Mouse (Mus musculus): Measurements from ENCODE around the gene Ampd2. TPM values are rescaled to one million over a fixed set of nuclear protein-coding genes. Genes with fewer than 3 reads are reported as not detected.

Gene Ampd2
- polyA plus RNA-seq, 1 experiment from 2014 or later, result 69.8 TPM

DNA sequence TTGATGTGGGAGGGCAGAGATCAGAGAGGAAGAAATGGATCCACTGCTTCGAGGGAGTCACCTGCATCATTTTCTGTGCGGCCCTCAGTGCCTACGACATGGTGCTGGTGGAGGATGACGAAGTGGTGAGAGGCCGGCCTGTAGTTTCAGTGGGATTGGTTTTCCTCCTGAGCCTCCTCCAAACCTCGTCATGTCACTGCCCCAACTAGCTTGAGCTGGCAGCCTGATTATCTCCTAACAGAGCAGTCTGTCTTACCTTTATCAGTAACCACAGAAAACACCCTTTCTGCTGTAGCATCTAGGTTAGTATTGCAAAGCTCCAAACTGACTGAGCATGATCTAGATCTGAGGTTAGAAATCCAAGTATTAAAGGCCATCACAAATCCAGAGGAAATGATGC, 11.9 kb upstream of the Ampd2 start:
- H3K27ac ChIP-seq (ENCODE audit: low read length), result no peak overlapping the region
- no peaks in the 10 kb centered on the region for H3K36me3 ChIP-seq (ENCODE audit: insufficient read depth, low read length)
- H3K9me3 ChIP-seq (ENCODE audit: low read length), result no peaks in the 10 kb centered on the region
- no peak overlapping the region for H3K9ac ChIP-seq (replicated peaks; ENCODE audit: low read length)
- no peak for ATAC-seq (ENCODE audit: low FRiP score, low TSS enrichment)
- H3K4me1 ChIP-seq (ENCODE audit: insufficient read depth, low read length), result peaks cover 4% of the 10 kb centered on the region; the same call in 1 of the 2 replicates
- H3K27me3 ChIP-seq (ENCODE audit: insufficient read depth, low read length), result no peaks in the 10 kb centered on the region
- no peak overlapping the region for H3K4me2 ChIP-seq (replicated peaks; ENCODE audit: low read depth, low read length)
- H3K4me3 ChIP-seq (ENCODE audit: low read length), result no peak overlapping the region
- WGBS, result 58% methylated on average over 6 of the region's 6 CpGs

DNA sequence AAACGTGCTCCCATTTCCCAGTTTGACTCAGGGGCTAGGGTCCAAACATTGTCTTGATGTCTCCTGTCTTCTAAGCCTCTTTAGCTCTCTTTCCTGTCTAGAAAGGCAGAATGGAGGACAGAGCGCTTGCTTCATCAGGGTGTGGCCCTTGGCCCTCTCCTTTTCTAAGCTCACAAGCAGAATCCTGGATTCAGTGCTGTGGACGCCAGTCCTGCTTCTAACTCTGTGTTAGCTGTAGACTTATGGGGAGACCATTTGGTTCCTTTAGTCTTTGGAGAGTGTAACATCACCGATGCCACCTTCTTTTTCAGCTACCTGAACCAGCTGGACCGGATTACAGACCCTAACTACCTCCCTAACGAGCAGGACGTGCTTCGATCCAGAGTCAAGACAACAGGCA, 11.2 kb upstream of the Ampd2 start:
- peaks cover 4% of the 10 kb centered on the region; the same call in 1 of the 2 replicates for H3K4me1 ChIP-seq (ENCODE audit: insufficient read depth, low read length)
- no peak overlapping the region for H3K27ac ChIP-seq (ENCODE audit: low read length)
- H3K9ac ChIP-seq (replicated peaks; ENCODE audit: low read length), result no peak overlapping the region
- H3K4me2 ChIP-seq (replicated peaks; ENCODE audit: low read depth, low read length), result no peak overlapping the region
- no peaks in the 10 kb centered on the region for H3K27me3 ChIP-seq (ENCODE audit: insufficient read depth, low read length)
- ATAC-seq (ENCODE audit: low FRiP score, low TSS enrichment), result no peak
- H3K4me3 ChIP-seq (ENCODE audit: low read length), result no peak overlapping the region
- no peaks in the 10 kb centered on the region for H3K36me3 ChIP-seq (ENCODE audit: insufficient read depth, low read length)
- H3K9me3 ChIP-seq (ENCODE audit: low read length), result no peaks in the 10 kb centered on the region
- 70% methylated on average over 8 of the region's 8 CpGs for WGBS

DNA sequence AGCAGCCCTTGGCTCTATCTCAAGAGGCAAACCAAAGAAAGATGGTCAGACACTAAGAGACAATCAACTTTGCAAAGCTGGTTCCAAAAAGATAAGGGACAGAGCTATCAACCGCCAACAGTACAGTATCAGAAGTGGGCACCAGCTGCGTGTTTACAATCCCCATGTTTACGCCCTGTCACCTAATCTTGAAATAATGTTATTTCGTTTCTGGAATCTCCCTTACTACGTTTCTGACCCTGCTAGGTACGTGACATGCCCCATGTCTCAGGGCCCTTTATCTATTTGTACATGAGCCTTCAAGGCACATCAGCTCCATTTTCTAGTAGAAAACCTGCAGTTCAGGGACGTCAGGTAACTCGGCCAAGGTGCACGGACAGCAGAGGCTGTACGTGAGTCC, 10.3 kb upstream of the Ampd2 start:
- Histone ChIP-seq H3K36me3 (ENCODE audit: insufficient read depth, low read length) (no peaks in the 10 kb centered on the region), H3K4me2 (replicated peaks; ENCODE audit: low read depth, low read length) (no peak overlapping the region), H3K9me3 (ENCODE audit: low read length) (no peaks in the 10 kb centered on the region), H3K27ac (ENCODE audit: low read length) (no peak overlapping the region), H3K4me1 (ENCODE audit: insufficient read depth, low read length) (peaks cover 4% of the 10 kb centered on the region; the same call in 1 of the 2 replicates), H3K27me3 (ENCODE audit: insufficient read depth, low read length) (no peaks in the 10 kb centered on the region), H3K9ac (replicated peaks; ENCODE audit: low read length) (no peak overlapping the region), H3K4me3 (ENCODE audit: low read length) (no peak overlapping the region)
- ATAC-seq (ENCODE audit: low FRiP score, low TSS enrichment), result no peak
- WGBS, result 79% methylated on average over 10 of the region's 10 CpGs

DNA sequence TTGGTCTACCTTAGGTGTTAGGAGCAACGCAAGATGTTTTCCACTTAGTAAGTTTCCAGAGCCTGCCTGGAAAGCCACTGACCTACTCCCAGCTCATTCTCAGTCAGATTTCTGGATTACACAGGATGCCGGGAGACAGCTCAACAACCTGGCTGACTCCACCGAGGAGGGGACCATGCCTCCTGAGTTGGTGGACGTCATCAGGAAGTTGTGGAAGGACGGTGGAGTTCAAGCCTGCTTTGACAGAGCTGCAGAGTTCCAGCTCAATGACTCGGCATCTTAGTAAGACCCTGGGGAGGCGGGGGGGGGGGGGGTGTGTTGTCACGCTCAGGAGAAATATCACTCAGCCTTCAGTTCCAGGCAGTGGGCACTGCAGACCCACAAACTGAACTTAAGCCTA, 9.8 kb upstream of the Ampd2 start:
- 41% methylated on average over 8 of the region's 8 CpGs for WGBS
- ATAC-seq (ENCODE audit: low FRiP score, low TSS enrichment), result no peak
- H3K36me3 ChIP-seq (ENCODE audit: insufficient read depth, low read length), result no peaks in the 10 kb centered on the region
- H3K4me1 ChIP-seq (ENCODE audit: insufficient read depth, low read length), result peaks cover 4% of the 10 kb centered on the region; the same call in 1 of the 2 replicates
- H3K27ac ChIP-seq (ENCODE audit: low read length), result no peak overlapping the region
- no peaks in the 10 kb centered on the region for H3K9me3 ChIP-seq (ENCODE audit: low read length)
- no peak overlapping the region for H3K4me2 ChIP-seq (replicated peaks; ENCODE audit: low read depth, low read length)
- no peaks in the 10 kb centered on the region for H3K27me3 ChIP-seq (ENCODE audit: insufficient read depth, low read length)
- no peak overlapping the region for H3K4me3 ChIP-seq (ENCODE audit: low read length)
- no peak overlapping the region for H3K9ac ChIP-seq (replicated peaks; ENCODE audit: low read length)

DNA sequence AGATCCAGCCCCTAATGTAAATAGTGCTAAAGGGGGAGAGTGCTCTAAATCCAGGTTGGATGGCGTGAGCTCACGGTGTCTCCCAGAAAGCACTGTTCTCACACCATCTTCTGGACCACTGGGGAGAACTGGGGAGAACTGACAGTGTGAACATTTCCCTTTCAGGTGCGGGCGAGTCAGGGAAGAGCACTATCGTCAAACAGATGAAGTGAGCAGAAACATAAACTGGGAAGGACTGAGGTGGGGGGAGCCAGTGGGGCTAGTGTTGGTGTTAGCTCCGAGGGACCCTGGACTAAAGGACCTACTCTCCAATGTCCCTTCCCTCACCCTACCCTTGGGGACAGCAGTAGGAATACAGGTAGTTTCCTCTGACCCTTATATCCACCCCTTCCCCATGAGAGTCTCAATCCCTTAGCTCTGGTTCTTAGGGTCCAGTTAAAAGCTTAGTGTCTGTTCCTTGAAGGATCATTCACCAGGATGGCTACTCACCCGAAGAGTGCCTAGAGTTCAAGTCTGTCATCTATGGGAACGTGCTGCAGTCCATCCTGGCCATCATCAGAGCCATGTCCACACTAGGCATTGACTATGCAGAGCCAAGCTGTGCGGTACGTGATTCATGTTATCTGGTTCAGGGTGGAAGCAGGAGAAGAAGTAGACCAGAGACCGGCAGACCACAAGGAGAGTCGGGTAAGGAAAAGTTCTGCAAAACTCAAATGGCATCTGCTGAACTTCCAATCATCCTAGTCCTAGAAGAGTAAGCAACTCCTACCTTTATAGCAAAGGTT, 8.7 kb upstream of the Ampd2 start:
- Histone ChIP-seq H3K4me1 (ENCODE audit: insufficient read depth, low read length) (peaks cover 4% of the 10 kb centered on the region; the same call in 1 of the 2 replicates), H3K9ac (replicated peaks; ENCODE audit: low read length) (no peak overlapping the region), H3K4me3 (ENCODE audit: low read length) (no peak overlapping the region), H3K27me3 (ENCODE audit: insufficient read depth, low read length) (no peaks in the 10 kb centered on the region), H3K36me3 (ENCODE audit: insufficient read depth, low read length) (no peaks in the 10 kb centered on the region), H3K27ac (ENCODE audit: low read length) (no peak overlapping the region), H3K4me2 (replicated peaks; ENCODE audit: low read depth, low read length) (no peak overlapping the region), H3K9me3 (ENCODE audit: low read length) (no peaks in the 10 kb centered on the region)
- no peak for ATAC-seq (ENCODE audit: low FRiP score, low TSS enrichment)
- WGBS, result 91% methylated on average over 12 of the region's 12 CpGs

DNA sequence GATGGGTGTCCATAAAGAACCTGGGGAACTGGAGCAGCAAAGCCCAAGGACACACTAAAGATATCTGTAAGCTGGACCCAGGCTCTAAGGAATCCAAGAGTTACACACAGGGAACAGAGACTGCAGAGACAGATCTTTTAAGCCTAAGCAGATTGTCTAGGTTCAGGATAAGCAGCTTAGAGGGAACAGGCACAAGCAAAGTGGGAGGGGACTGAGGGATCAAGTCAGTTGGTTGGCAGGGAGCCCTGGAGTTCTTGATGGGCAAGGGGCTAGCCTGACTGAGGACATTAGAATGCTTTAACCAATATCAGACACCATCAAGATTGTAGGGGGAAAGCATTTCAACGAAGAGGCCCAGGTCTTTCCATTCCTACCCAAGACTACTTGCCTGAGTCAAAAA, 7.7 kb upstream of the Ampd2 start:
- H3K4me2 ChIP-seq (replicated peaks; ENCODE audit: low read depth, low read length), result no peak overlapping the region
- no peaks in the 10 kb centered on the region for H3K36me3 ChIP-seq (ENCODE audit: insufficient read depth, low read length)
- 83% methylated on average over 1 of the region's 1 CpGs for WGBS
- no peaks in the 10 kb centered on the region for H3K9me3 ChIP-seq (ENCODE audit: low read length)
- no peak for ATAC-seq (ENCODE audit: low FRiP score, low TSS enrichment)
- H3K9ac ChIP-seq (replicated peaks; ENCODE audit: low read length), result no peak overlapping the region
- peaks cover 6% of the 10 kb centered on the region; the same call in 1 of the 2 replicates for H3K4me1 ChIP-seq (ENCODE audit: insufficient read depth, low read length)
- no peak overlapping the region for H3K27ac ChIP-seq (ENCODE audit: low read length)
- no peak overlapping the region for H3K4me3 ChIP-seq (ENCODE audit: low read length)
- no peaks in the 10 kb centered on the region for H3K27me3 ChIP-seq (ENCODE audit: insufficient read depth, low read length)

DNA sequence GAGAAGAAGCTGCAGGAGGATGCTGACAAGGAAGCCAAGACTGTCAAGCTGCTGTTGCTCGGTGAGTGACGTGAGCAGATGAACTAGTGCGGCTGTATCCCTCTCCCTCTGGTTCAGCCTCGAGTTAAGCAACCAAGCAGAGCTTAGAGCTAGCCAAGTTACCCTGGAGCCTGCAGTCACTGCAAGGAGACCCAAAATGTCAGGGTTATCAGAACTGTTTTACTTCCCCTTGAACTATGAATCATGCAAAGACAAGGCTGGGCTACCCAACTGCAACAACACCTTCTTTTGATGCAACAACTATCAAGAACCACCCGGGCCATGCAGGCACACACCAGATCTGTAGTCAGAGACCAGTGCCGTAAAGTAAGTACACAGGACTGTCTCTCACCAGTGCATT, 6.9 kb upstream of the Ampd2 start:
- no peak for ATAC-seq (ENCODE audit: low FRiP score, low TSS enrichment)
- Histone ChIP-seq H3K9ac (replicated peaks; ENCODE audit: low read length) (no peak overlapping the region), H3K27ac (ENCODE audit: low read length) (no peak overlapping the region), H3K4me2 (replicated peaks; ENCODE audit: low read depth, low read length) (no peak overlapping the region), H3K27me3 (ENCODE audit: insufficient read depth, low read length) (no peaks in the 10 kb centered on the region), H3K9me3 (ENCODE audit: low read length) (no peaks in the 10 kb centered on the region), H3K4me3 (ENCODE audit: low read length) (no peak overlapping the region), H3K4me1 (ENCODE audit: insufficient read depth, low read length) (peaks cover 12% of the 10 kb centered on the region; the same call in 1 of the 2 replicates), H3K36me3 (ENCODE audit: insufficient read depth, low read length) (no peaks in the 10 kb centered on the region)
- WGBS, result 65% methylated on average over 6 of the region's 6 CpGs

DNA sequence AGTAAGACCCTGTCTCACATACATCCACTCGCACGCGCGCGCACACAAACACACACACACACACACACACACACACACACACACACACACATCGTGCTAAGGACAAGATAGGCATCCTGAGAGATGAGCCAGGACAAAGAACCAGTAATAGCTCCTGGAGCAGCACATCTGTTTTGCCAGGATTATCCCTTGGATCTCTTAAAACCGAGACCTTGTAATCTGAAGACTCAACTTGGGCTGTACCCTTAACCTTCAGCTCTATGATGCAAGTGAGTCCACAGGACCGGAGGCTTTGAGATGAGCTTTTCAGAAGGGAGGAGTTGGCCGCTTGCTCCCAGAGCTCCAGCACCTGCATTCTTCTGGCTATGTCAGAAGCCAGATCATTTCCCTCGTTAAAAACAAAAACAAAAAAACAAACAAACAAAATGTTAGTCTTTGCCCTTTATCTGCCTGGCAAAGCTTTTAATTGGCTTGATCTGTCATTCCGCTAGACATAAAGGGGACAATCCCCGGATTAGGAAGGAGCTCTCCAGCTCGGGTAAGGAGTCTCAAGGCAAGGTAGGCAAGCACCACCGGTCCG, 6.2 kb upstream of the Ampd2 start, which contains the start of gene Gnat2:
Gene Gnat2, plus strand, starts transcription at position 254 of the 580 bp plus-strand sequence.
- Histone ChIP-seq H3K4me3 (ENCODE audit: low read length) (no peak within 1 kb of the TSS), H3K27me3 (ENCODE audit: insufficient read depth, low read length) (no peaks in the 10 kb centered on the region), H3K9ac (replicated peaks; ENCODE audit: low read length) (no peak within 1 kb of the TSS), H3K9me3 (ENCODE audit: low read length) (no peaks in the 10 kb centered on the region), H3K36me3 (ENCODE audit: insufficient read depth, low read length) (no peaks in the 10 kb centered on the region), H3K4me1 (ENCODE audit: insufficient read depth, low read length) (peaks cover 12% of the 10 kb centered on the region; the same call in 1 of the 2 replicates), H3K4me2 (replicated peaks; ENCODE audit: low read depth, low read length) (no peak within 1 kb of the TSS), H3K27ac (ENCODE audit: low read length) (no peak within 1 kb of the TSS)
- no peak for ATAC-seq (ENCODE audit: low FRiP score, low TSS enrichment)
- 76% methylated on average over 15 of the region's 15 CpGs for WGBS

DNA sequence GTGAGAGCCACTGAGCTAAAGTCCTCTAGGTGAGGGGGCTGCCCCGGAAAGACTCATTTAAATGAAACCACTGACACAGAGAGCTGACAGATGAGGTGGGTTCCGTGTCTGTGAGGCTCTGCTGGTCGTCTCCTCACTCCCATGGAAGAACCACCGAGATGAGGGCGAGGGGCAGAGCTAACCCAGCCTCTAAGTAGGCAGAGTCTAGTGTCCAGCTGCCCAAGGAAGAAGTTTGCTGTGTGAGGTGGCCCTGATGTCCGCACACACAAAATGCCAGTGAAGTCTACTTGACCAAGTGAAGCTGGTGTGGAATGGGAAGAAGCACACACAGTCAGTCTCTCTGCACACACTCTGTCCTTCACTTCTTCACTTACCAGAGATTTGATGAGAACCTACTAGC, 5.6 kb upstream of the Ampd2 start:
- ATAC-seq (ENCODE audit: low FRiP score, low TSS enrichment), result no peak
- 75% methylated on average over 6 of the region's 6 CpGs for WGBS

DNA sequence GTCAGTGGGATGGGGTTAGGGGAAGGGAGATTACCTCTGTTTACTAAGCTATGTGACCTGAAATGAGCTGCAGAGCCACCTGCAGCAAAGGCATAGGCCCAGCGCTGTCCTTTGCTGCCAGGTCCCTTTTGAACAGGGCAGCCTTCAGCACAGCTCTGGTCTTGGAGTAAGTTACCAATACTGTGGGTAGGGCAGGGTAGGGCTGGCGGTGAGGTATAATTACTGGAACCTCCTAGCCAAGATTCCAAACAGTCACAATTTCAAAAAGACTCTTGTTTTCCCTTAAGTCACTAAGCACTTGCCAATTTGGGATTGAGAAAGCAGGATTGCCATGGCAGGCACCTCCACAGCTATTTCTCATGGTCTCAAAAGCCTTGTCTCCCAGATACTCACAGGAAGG, 4.1 kb upstream of the Ampd2 start:
- no peak overlapping the region for H3K27ac ChIP-seq (ENCODE audit: low read length)
- no peak for ATAC-seq (ENCODE audit: low FRiP score, low TSS enrichment)
- no peak overlapping the region for H3K9ac ChIP-seq (replicated peaks; ENCODE audit: low read length)
- H3K4me3 ChIP-seq (ENCODE audit: low read length), result no peak overlapping the region
- H3K36me3 ChIP-seq (ENCODE audit: insufficient read depth, low read length), result no peaks in the 10 kb centered on the region
- peaks cover 11% of the 10 kb centered on the region; the same call in 1 of the 2 replicates for H3K4me1 ChIP-seq (ENCODE audit: insufficient read depth, low read length)
- 74% methylated on average over 2 of the region's 2 CpGs for WGBS
- no peak overlapping the region for H3K4me2 ChIP-seq (replicated peaks; ENCODE audit: low read depth, low read length)
- no peaks in the 10 kb centered on the region for H3K9me3 ChIP-seq (ENCODE audit: low read length)
- no peaks in the 10 kb centered on the region for H3K27me3 ChIP-seq (ENCODE audit: insufficient read depth, low read length)

More for the DNA sequence above, 5.6 kb upstream of the Ampd2 start:
- Histone ChIP-seq H3K9me3 (ENCODE audit: low read length) (no peaks in the 10 kb centered on the region), H3K4me3 (ENCODE audit: low read length) (no peak overlapping the region), H3K27me3 (ENCODE audit: insufficient read depth, low read length) (no peaks in the 10 kb centered on the region), H3K27ac (ENCODE audit: low read length) (no peak overlapping the region), H3K36me3 (ENCODE audit: insufficient read depth, low read length) (no peaks in the 10 kb centered on the region), H3K4me1 (ENCODE audit: insufficient read depth, low read length) (peaks cover 12% of the 10 kb centered on the region; the same call in 1 of the 2 replicates), H3K4me2 (replicated peaks; ENCODE audit: low read depth, low read length) (no peak overlapping the region), H3K9ac (replicated peaks; ENCODE audit: low read length) (no peak overlapping the region)
